Mouse (Mus musculus) forebrain, embryonic 11.5 days (tissue): Measurements from ENCODE around the gene Srpx2. TPM values are rescaled to one million over a fixed set of nuclear protein-coding genes. Genes with fewer than 3 reads are reported as not detected.

Experiments used
- ATAC-seq: fragments of 200-750 bp; cut with Nextera tagmentation; replicated peaks from 2 replicates; pipeline ENCODE4 v1.8.0; 2017; ENCODE audit warnings: moderate TSS enrichment; ENCODE audit not compliant: low FRiP score
- DNase-seq: peaks from one replicate; pipeline ENCODE4 v3.0.0-alpha.2; 2017; ENCODE audit warnings: low spot score
- H3K27ac ChIP-seq: fragments of 300-500 bp; sonication (generic); 2 replicates; pipeline ENCODE4 v1.5.1; 2014; ENCODE audit warnings: low read depth, low read length
- H3K27me3 ChIP-seq: fragments of 300-500 bp; sonication (generic); 2 replicates; pipeline ENCODE4 v1.6.1; 2014; ENCODE audit warnings: mild to moderate bottlenecking, low read length, mixed read lengths; ENCODE audit not compliant: control insufficient read depth, insufficient read depth
- H3K36me3 ChIP-seq: fragments of 300-500 bp; sonication (generic); 2 replicates; pipeline ENCODE4 v1.6.1; 2014; ENCODE audit warnings: mild to moderate bottlenecking, low read length, moderate library complexity, mixed read lengths; ENCODE audit not compliant: control insufficient read depth, insufficient read depth
- H3K4me1 ChIP-seq: fragments of 300-500 bp; sonication (generic); replicated peaks from 2 replicates; pipeline ENCODE4 v1.6.1; 2014; ENCODE audit warnings: low read length, mixed read lengths; ENCODE audit not compliant: control insufficient read depth, insufficient read depth
- H3K4me2 ChIP-seq: fragments of 300-500 bp; sonication (generic); 2 replicates; pipeline ENCODE4 v1.6.1; 2014; ENCODE audit warnings: low read depth, mild to moderate bottlenecking, low read length, moderate library complexity, mixed read lengths; ENCODE audit not compliant: severe bottlenecking
- H3K4me3 ChIP-seq: fragments of 300-500 bp; sonication (generic); 2 replicates; pipeline ENCODE4 v1.5.1; 2014; ENCODE audit warnings: low read depth, low read length
- H3K9ac ChIP-seq: fragments of 300-500 bp; sonication (generic); 2 replicates; pipeline ENCODE4 v1.6.1; 2014; ENCODE audit warnings: low read length
- H3K9me3 ChIP-seq: fragments of 300-500 bp; sonication (generic); 2 replicates; pipeline ENCODE4 v1.6.1; 2016; ENCODE audit warnings: low read length, mixed read lengths; ENCODE audit not compliant: control insufficient read depth
- WGBS: fragments of 180-500 bp; shearing (Covaris S2); extraction: QIAGEN DNeasy Blood & Tissue Kit; methylation state at CpG from one replicate; pipeline ENCODE4 v1.1.7; 2014; 5-methylcytosine and 5-hydroxymethylcytosine counted together
- polyA plus RNA-seq: library from polyadenylated mRNA; unstranded; fragments of >200 nt; fragmentation: Nextera tagmentation; extraction: Ambion mirVana; gene quantifications from 2 replicates; pipeline ENCODE4 v1.2.1, GENCODE M21; 2014

Srpx2 gene
- polyA plus RNA-seq: 0.95 and 1.0 TPM in 2 replicates

DNA sequence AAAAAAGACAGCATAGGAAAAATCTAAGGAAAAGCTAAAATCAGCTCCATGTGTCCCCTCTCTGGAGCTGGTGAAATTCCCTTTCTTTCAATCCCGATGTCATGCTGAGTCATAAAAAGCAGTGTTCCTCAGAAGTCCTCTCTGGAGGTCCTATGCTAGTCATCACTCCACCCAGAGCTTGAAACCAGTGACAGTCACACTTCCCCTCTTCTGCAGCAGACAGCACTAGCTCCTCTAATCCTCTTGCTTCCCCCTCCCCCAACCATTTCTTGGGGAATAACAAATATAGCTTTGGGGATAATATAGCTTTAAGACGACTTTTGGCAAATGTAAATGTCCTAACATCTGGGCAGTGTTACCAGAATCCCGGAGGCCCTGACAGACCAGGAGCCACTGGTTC, at the start of gene Srpx2:
TSS of gene Srpx2 (plus strand) at position 166 of the 400 bp plus-strand sequence.
- 50% methylated on average over 3 of the region's 3 CpGs for WGBS
- no peak for ATAC-seq
- H3K4me2 ChIP-seq: no peak within 1 kb of the TSS
- no peaks in the 10 kb centered on the region for H3K36me3 ChIP-seq
- H3K9ac ChIP-seq: no peak within 1 kb of the TSS
- no peaks in the 10 kb centered on the region for H3K4me1 ChIP-seq
- H3K9me3 ChIP-seq: no peaks in the 10 kb centered on the region
- no peaks in the 10 kb centered on the region for H3K27me3 ChIP-seq
- H3K4me3 ChIP-seq: no peak within 1 kb of the TSS
- no peak within 1 kb of the TSS for H3K27ac ChIP-seq
- no peak for DNase-seq

DNA sequence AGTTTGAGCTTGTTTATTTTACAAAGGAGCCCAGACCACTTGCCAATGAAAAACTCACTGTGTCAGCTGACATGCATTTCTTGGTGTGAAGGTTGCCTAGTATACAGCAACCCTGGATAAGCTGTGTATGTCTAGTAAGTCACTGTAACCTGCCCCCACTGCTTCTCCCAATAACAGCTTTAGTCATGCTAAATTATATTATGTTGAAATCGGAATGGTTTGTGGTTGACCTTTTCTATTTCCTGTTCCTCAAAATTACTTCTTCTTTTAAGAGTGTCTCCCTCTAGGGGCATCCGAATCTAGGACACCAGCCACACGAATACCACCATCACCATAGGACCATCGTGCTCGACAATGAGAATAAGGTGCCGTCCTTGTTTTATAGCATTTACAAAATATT, 38.5 kb upstream of the Srpx2 start:
- no peak for ATAC-seq
- no peak overlapping the region for H3K9ac ChIP-seq
- 89% methylated on average over 6 of the region's 6 CpGs for WGBS

DNA sequence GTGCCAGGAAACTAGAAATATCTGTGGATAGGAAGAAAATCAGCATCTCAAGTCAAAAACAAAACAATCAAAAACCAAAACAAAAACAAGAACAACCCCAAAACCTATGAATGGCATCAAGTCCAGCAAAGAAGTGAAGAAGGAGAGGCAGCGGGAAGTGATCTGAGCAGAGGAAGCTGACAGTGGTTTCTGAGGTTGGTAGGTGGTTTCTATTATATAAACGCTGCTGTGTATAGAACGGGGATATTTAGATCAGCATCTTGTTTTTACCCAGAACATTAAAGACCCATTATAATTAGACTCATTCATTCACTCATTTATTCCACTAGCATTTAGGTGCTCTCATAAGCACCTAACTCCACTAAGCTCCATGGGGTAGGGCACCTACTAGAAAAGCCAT, 20.9 kb upstream of the Srpx2 start:
- WGBS: 94% methylated on average over 3 of the region's 3 CpGs
- Histone ChIP-seq H3K4me3 (no peak overlapping the region), H3K27ac (no peak overlapping the region), H3K27me3 (no peaks in the 10 kb centered on the region), H3K9ac (no peak overlapping the region), H3K4me1 (no peaks in the 10 kb centered on the region), H3K4me2 (no peak overlapping the region), H3K9me3 (no peaks in the 10 kb centered on the region), H3K36me3 (no peaks in the 10 kb centered on the region)
- no peak for DNase-seq
- ATAC-seq: no peak

More for the DNA sequence above, 38.5 kb upstream of the Srpx2 start:
- Histone ChIP-seq H3K27me3 (no peaks in the 10 kb centered on the region), H3K4me1 (no peaks in the 10 kb centered on the region), H3K36me3 (no peaks in the 10 kb centered on the region), H3K4me3 (no peak overlapping the region), H3K9me3 (no peaks in the 10 kb centered on the region), H3K4me2 (no peak overlapping the region), H3K27ac (no peak overlapping the region)
- DNase-seq: no peak

DNA sequence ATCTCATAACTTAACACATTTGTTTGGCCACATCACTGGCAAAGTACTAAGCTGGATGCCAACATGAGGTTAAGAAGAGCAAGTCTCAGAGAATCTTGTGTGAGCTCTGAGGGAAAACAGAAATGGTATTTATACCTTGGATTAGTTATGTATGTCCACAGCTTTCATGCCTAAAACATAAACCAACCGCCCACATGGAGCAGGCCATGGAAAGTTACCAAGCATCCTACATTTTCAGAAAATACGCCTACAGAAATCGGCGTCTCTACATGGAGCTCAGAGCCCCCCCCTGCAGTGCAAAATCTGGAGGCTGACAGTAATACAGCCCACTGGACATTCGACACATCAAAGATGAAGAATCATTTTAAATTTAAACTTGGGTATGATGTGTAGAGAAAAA, 20.1 kb upstream of the Srpx2 start:
- 93% methylated on average over 5 of the region's 5 CpGs for WGBS

DNA sequence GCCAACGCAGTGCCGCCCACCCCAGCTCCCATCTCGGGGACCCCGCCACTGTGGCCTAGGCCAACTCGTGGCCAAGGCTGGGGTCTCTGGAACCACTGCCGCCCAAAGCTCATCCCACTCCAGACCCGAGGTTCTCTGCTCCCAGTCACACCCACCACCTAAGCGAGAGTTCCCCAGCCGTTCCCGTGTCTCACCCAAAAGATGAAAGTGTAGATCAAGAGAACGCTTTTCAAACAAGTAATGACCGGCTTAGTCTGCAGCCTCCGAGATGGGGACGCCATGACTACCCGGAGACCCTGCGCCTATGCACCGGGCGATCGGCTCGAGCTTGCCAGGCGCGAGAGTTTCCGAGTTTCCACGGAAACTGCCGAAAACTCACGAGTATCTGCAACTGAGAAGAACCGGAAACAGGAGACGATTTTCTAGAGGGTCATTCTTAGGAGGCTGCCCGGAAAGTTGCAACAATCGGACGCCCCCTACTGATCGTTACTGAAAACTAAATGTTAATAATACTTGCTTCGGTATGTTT, 10.1 kb upstream of the Srpx2 start, which contains the start of gene Tspan6:
TSS of gene Tspan6 (minus strand) at position 416 of the 529 bp plus-strand sequence.
- peak within 1 kb of the TSS; percentile 52 for H3K4me3 ChIP-seq
- H3K36me3 ChIP-seq: no peaks in the 10 kb centered on the region
- WGBS: 25% methylated on average over 33 of the region's 33 CpGs
- no peaks in the 10 kb centered on the region for H3K4me1 ChIP-seq
- peak within 1 kb of the TSS; percentile 47 for H3K4me2 ChIP-seq
- no peaks in the 10 kb centered on the region for H3K9me3 ChIP-seq
- H3K9ac ChIP-seq: peak within 1 kb of the TSS; percentile 77
- H3K27ac ChIP-seq: 0 out of 2 replicates have a peak within 1 kb of the TSS, but pooled peaks have one; percentile 6
- H3K27me3 ChIP-seq: no peaks in the 10 kb centered on the region
- peak; percentile 89 for DNase-seq
- ATAC-seq: peak; percentile 96

More for the DNA sequence above, 20.1 kb upstream of the Srpx2 start:
- Histone ChIP-seq H3K9me3 (no peaks in the 10 kb centered on the region), H3K9ac (no peak overlapping the region), H3K4me1 (no peaks in the 10 kb centered on the region), H3K4me2 (no peak overlapping the region), H3K36me3 (no peaks in the 10 kb centered on the region), H3K27ac (no peak overlapping the region), H3K4me3 (no peak overlapping the region), H3K27me3 (no peaks in the 10 kb centered on the region)
- ATAC-seq (no peak), DNase-seq (no peak)

DNA sequence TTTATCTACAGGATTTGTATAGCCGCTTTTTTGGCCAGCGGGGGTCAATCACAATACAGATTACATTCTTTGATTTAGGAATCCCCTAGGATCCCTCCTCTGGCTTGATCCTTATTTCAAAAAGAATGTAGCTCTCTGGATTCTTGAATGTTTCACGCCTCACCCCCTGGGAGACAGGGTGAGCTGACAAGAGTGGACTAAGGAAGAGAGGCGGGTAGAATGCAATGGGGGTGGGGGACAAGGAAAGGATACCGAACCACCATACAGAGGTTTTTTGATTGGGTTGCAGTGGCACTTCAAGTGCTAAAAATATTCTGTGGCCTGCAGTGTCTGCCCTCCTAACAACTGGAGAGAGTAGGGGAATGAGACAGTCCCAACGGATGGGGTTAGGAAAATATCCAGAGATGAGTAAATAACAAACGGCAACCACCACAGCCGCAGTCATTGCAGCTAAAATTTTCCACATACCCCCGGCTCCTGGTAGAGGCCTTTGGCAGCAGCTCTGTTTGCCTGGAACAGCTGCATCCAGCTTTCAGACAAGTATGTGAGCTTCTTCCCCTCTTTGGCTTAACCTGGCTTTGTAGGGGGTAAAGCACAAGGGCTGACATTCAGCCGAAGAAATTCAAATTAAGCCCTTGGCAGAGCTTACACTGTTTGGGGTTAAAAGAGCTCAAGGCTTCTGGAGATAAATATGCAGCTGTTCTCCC, 3.3 kb downstream of the Srpx2 start:
- H3K4me1 ChIP-seq: no peaks in the 10 kb centered on the region
- no peak for ATAC-seq
- no peak overlapping the region for H3K4me3 ChIP-seq
- no peaks in the 10 kb centered on the region for H3K9me3 ChIP-seq
- WGBS: 29% methylated on average over 10 of the region's 10 CpGs
- H3K4me2 ChIP-seq: no peak overlapping the region
- DNase-seq: no peak
- H3K27ac ChIP-seq: no peak overlapping the region
- H3K36me3 ChIP-seq: no peaks in the 10 kb centered on the region
- no peak overlapping the region for H3K9ac ChIP-seq
- peaks cover 2% of the 10 kb centered on the region; the same call in 1 of the 2 replicates for H3K27me3 ChIP-seq

DNA sequence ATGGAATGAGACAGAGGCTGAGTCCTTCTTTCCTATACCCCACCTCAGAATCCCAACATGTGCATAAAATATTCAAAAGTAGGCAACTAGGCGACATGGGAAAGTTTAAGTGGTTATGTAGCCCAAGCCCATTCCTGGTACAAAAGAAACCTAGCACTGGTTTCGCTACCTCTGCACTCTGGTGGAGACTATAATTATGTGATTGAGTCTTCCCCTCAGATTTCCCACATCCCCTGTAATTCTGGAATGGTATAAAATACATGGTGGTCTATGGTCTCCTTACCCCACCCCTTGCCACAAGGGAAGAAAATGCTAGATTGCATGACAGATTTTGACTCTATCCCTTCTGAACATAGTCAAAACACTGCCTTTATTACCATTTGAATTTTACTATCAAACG, 4.8 kb downstream of the Srpx2 start:
- ATAC-seq: no peak
- H3K4me3 ChIP-seq: no peak overlapping the region
- no peaks in the 10 kb centered on the region for H3K4me1 ChIP-seq
- no peaks in the 10 kb centered on the region for H3K36me3 ChIP-seq
- H3K27ac ChIP-seq: no peak overlapping the region
- no peaks in the 10 kb centered on the region for H3K9me3 ChIP-seq
- DNase-seq: no peak
- 85% methylated on average over 3 of the region's 3 CpGs for WGBS
- H3K9ac ChIP-seq: no peak overlapping the region
- H3K27me3 ChIP-seq: peaks cover 2% of the 10 kb centered on the region
- no peak overlapping the region for H3K4me2 ChIP-seq

DNA sequence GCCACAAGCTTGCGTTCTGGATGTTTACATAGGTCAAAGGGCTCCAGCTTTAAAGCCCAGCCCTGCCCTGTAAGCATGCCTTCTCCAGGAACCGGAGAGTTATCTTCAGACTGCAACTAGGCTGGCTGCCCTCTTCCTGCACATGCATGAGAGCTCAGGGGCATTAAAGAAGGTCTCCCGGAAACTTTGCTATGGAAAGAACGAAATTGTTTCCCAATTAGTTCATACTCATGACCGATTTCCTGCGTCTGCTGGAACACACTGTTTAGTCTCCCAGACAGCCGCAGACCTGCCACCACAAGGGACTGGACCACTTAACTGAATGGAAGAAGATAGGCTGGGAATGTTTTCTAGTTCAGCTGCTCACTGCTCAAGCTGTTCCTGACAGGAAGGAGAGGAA, 6.0 kb downstream of the Srpx2 start:
- Histone ChIP-seq H3K27me3 (peaks cover 2% of the 10 kb centered on the region), H3K4me1 (no peaks in the 10 kb centered on the region), H3K27ac (no peak overlapping the region), H3K36me3 (no peaks in the 10 kb centered on the region), H3K4me2 (no peak overlapping the region), H3K4me3 (no peak overlapping the region), H3K9ac (no peak overlapping the region), H3K9me3 (no peaks in the 10 kb centered on the region)
- ATAC-seq (no peak), DNase-seq (no peak)
- 70% methylated on average over 7 of the region's 7 CpGs for WGBS

DNA sequence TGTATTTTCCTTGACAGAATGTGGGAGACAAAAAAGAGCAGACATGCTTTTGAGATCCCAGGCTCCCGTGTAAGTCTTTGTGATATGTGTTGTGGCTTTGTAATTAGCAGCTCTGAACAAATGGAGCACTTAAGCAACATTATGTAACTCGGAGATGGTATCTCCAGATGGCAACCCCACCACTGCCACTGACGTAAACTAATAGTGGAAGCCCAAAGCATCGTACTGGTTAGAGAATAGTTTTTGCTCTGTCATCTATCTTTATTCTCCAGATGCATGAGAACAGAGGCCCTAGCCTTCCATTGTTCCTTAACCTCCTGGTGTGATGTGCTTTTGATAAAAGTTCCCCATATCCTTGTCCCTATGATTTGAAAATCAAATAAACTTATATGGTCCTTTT, 13.0 kb downstream of the Srpx2 start:
- ATAC-seq: no peak
- Histone ChIP-seq H3K36me3 (no peaks in the 10 kb centered on the region), H3K4me1 (no peaks in the 10 kb centered on the region), H3K27me3 (peaks cover 2% of the 10 kb centered on the region; the same call in 1 of the 2 replicates), H3K9ac (no peak overlapping the region), H3K9me3 (no peaks in the 10 kb centered on the region), H3K4me3 (no peak overlapping the region), H3K4me2 (no peak overlapping the region), H3K27ac (no peak overlapping the region)
- no peak for DNase-seq
- WGBS: 80% methylated on average over 4 of the region's 4 CpGs
